Mouse (Mus musculus): ENCODE data around the gene Camk1d.
"Not testable (repeated sequence)": the region's sequence is repeated elsewhere in the genome, so short reads cannot be mapped to it uniquely, and the experiment has no call there.

Gene Camk1d

GRCm38 (mm10) chr2:5388381-5388780 lies 325.9 kb downstream of the Camk1d start:
- DNase-seq: no peak

DNA sequence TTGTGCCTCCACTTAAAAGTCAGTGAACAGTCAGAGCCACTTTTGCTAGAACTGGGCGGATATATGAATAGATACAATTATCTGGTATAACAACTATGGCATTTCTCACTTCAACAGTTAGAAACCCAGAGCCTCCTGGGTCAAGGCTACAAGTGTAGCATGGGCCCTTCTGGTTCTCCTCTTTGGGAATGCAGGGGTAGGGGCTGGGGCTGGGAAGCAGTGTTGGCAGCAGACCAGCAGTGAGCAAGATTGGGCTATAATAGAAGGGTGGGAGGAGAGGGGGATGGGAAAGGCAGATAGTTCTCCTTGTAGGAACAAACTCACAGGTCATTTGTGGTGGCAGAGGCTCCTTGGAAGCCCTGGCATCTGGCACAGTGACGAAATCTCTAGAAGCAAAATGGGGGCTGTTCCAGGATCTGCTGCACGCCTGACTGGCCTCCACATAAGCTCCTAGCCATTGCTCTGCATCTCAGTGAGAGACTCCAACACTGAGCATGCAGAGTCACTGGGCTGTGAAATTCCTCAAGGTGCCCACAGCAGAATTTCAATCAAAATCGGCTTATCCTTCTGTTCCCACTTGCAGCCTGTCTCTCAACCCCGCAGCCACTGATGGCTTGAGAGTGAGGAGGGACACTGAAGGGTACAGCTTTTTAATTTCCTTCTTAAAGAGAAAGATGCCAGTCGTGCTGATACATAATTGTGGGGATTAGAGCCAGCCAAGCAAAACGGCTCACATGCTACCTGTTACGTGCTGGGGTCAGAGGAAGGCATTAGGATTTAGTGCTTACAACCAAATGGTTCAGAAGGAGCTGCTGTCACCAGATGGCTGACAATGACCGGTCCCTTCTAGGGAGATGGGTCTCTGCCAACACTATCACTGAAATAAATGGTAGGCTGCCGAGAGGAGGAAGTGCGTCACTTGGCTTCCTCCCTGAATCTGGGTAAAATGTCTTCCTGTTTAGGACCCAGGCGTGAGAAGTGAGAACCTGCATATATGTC lies 332.3 kb downstream of the Camk1d start:
- DNase-seq: peak in 1 of 2 experiments; percentile 9

- no peak for DNase-seq
Measured at GRCm38 (mm10) chr2:5380973-5381372, 333.3 kb downstream of the Camk1d start.

- not testable (repeated sequence) for DNase-seq
Measured at GRCm38 (mm10) chr2:5378922-5379321, 335.4 kb downstream of the Camk1d start.

- no peak for DNase-seq
Measured at GRCm38 (mm10) chr2:5378066-5378672, 336.1 kb downstream of the Camk1d start.

DNA sequence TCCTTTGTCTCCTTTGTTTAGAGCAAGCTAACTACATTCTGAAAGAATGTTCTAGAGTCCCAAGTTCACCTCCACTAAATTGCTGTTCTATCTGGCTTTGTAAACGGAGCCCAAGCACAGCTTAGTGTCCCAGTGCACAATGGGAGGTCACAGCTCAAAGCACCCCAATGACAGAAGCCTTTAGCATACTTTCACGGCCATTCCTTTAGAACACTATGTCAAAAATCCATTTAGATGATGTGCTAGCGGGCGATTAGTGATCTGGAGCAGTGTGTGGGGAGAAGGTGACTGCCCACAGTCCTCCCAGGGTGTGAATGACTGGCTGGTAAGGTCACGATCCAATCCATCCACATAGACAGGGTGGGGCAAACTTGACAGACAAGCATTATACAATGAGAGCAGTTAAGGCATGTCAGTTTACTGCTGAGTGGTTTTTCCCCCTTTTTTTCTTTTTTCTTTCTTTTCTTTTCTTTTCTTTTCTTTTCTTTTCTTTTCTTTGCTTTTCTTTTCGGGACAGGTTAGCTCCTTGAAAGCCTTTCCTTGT lies 341.4 kb downstream of the Camk1d start:
- no peak for DNase-seq

- DNase-seq: no peak
Measured at GRCm38 (mm10) chr2:5371316-5371715, 343.0 kb downstream of the Camk1d start.

- no peak for DNase-seq
Measured at GRCm38 (mm10) chr2:5370591-5370990, 343.7 kb downstream of the Camk1d start.

DNA sequence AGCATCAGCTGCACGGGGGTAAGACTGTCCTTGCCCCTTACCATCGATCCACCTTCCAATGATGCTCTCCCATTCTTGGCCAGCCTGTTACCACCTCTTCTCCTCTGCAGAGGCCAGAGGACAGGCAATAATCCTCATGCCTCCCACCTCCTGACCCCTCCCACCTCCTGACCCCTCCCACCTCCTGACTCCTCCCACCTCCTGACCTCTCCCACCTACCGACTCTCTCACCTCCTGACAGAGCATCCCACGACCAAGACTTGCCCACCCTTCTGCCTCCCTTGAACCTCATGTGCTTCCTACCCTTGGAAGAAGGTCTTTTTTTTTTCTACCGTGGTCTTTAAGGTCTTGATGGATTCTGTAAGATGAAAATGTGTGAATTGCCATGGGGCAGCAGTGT lies 350.5 kb downstream of the Camk1d start:
- DNase-seq: no peak

DNA sequence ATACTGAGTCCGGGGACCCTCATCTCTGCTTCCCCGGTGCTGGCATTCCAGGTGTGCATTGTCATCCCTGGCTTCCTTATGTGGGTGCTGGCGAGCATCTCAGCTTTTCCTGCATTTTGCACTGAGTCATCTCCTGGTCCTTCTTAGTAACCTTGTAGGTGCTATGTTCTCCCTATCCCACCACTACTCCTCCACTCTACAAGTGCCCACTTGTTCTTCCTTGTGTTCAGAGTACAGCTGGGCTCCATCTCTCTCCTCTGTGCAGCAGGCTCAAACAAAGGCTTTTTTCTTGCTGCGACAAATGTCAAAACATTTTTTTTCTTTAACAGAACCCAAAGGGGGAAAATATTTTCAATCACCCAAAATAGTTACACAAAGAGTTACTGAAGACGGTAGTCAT lies 356.3 kb downstream of the Camk1d start:
- DNase-seq: no peak

- DNase-seq: no peak
Measured at GRCm38 (mm10) chr2:5357056-5357455, 357.3 kb downstream of the Camk1d start.

GRCm38 (mm10) chr2:5352821-5353522 lies 361.3 kb downstream of the Camk1d start:
- DNase-seq: no peak

GRCm38 (mm10) chr2:5345344-5345743 lies 369.0 kb downstream of the Camk1d start:
- DNase-seq: no peak

- DNase-seq: no peak
Measured at GRCm38 (mm10) chr2:5327533-5328250, 386.6 kb downstream of the Camk1d start.

DNA sequence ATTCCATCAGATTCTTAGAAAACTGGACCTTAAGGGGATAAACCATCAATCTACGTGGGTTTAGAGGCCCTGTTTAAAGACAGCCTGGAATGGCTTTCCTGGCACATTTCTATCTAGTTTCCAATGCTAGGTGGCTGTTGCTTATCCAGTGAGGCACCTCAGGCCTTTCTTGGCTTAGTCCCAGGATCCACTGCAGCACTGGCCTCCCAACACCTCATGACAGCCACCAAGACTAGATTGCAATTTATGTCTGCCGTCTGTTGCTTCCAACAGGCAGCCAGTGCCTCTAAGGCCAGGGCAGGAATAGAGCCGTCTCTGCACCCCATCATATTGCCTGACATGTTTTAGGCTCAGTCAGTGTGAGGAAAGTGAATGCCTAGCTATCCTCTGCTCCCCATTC lies 389.5 kb downstream of the Camk1d start:
- no peak for DNase-seq

DNA sequence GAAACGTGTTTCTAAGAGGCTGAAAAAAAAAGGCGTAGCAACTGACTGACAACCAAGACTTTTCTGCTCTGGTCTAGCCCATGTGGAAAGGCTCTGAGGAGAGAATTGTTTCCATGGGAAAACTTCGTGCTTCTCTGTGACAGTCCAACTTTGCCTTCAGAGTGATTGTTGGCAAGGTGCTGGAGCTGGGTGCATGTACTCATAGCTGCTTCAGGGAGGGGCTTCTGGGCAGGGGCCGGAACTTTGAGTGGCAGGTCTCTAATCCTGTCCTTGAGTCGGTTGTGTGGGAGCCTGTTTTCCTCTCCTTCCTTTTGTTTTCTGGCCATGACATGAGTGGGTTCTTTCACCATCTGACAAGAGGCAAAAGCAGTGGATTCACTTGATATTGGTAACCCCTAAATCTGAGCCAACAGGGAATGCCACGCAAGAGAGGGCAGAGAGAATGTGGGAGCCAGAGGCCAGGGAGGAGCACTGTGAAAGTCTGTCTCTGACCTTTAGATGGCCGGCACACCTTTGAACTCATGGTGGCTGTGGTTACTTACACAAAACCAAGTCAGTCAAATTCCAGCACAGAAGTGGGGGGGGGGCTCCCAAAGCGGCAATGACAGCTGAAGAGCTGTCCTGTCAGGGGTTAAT lies 392.5 kb downstream of the Camk1d start:
- no peak for DNase-seq

- DNase-seq: no peak
Measured at GRCm38 (mm10) chr2:5319138-5319537, 395.2 kb downstream of the Camk1d start.

GRCm38 (mm10) chr2:5316763-5317162 lies 397.6 kb downstream of the Camk1d start:
- DNase-seq: peak; percentile 26 to 47

DNA sequence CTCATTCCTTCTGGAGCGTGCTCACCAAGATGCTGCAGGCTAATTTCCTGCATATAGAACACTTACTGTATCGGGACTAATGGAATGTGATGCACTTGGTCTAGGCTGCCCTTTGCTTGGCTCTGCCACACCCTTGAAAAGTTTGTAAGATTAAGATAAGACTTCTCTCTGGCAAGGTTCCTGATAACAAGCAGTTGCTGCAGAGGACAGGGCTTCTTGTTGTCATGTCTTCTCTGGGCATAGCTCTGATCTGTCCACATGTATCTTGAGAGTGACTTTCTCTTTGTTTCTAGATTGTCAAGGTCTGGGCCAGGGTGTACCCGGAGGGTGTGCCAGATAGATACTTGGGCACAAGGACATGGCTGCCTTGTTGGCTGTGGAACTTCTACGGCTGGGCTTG lies 398.1 kb downstream of the Camk1d start:
- no peak for DNase-seq

DNA sequence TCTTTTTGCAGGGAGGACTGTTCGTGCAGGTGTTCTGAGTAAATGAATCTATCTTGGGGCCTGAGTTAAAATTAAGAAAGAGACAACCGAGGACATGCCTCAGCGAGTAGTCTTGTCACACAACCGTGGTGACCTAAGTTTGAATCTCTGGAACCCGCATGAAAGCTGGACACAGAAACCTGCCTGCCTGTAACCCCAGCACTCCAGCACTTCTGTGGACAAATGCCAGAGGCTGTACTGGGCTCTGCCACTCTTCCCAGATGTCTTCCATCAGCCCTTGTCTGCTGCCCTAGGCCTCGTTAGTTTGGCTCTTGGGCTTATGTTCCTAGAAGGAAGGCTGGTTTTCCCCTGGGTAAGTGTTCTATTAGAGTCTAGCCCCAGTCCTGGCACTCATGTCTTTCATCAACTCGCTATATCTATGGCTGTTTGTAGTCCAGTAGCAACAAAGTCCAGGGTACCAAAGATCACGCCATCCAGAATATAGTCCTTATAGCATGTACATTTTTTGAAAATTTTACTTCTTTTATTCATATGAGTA lies 399.0 kb downstream of the Camk1d start:
- DNase-seq: no peak

GRCm38 (mm10) chr2:5314530-5315166 lies 399.7 kb downstream of the Camk1d start:
- no peak for DNase-seq
